Mouse (Mus musculus): ENCODE results near the gene Btf3l4. TPM values are rescaled to one million over a fixed set of nuclear protein-coding genes. Genes with fewer than 3 reads are reported as not detected.

The Btf3l4 gene
- 89.9 and 111 TPM in 2 replicates for polyA plus RNA-seq (2021; fragmentation: Nextera tagmentation)
- long read RNA-seq, experiment 1, transcript Btf3l4-204 (6 exons, 3,141 nt) = major isoform, 596 of 654 reads
- long read RNA-seq, experiment 1, partial matches to known transcripts = 25 of 654 reads
- long read RNA-seq, experiment 1, other reads (novel, unspliced or antisense) = 28 of 654 reads
- long read RNA-seq, experiment 2, transcript Btf3l4-204 (6 exons, 3,141 nt) = major isoform, 152 of 183 reads
- long read RNA-seq, experiment 2, partial matches to known transcripts = 20 of 183 reads
- long read RNA-seq, experiment 2, other reads (novel, unspliced or antisense) = 9 of 183 reads

GRCm38 (mm10) chr4:108832916-108833827, at the start of gene Btf3l4:
Gene Btf3l4 (minus strand): TSS chr4:108833614.

GRCm38 (mm10) chr4:108878963-108879822, 45.8 kb upstream of the Btf3l4 start, which contains the start of gene Rab3b:
Gene Rab3b (plus strand): TSS chr4:108879063.

GRCm38 (mm10) chr4:108848505-108848848, 15.1 kb upstream of the Btf3l4 start, which contains the start of gene A730015C16Rik:
Gene A730015C16Rik (minus strand): TSS chr4:108848619.

GRCm38 (mm10) chr4:108847715-108848504, 14.5 kb upstream of the Btf3l4 start, which contains the start of gene Kti12:
Gene Kti12 (plus strand): TSS chr4:108847785.

GRCm38 (mm10) chr4:108834115-108834970, 929 bp upstream of the Btf3l4 start, which contains the start of gene Txndc12:
Gene Txndc12 (plus strand): TSS chr4:108834601.

GRCm38 (mm10) chr4:108780057-108780863, 53.2 kb downstream of the Btf3l4 start, which contains the start of gene Zfyve9:
Gene Zfyve9 (minus strand): TSS chr4:108780798.

Other genes starting within 250 kb of the Btf3l4 start
- gene Cc2d1b, start 213.7 kb downstream of the Btf3l4 start, polyA plus RNA-seq (2021; fragmentation: Nextera tagmentation) = 7.3 and 7.8 TPM in 2 replicates
- 0.87 and 2.4 TPM in 2 replicates for gene 3110021N24Rik, start 114.0 kb downstream of the Btf3l4 start, polyA plus RNA-seq (2021; fragmentation: Nextera tagmentation)
- gene Zfyve9, start 52.8 kb downstream of the Btf3l4 start, polyA plus RNA-seq (2021; fragmentation: Nextera tagmentation) = 9.5 and 11.1 TPM in 2 replicates
- 34.2 and 40.3 TPM in 2 replicates for gene Txndc12, start 987 bp upstream of the Btf3l4 start, polyA plus RNA-seq (2021; fragmentation: Nextera tagmentation)
- gene Kti12, start 14.2 kb upstream of the Btf3l4 start, polyA plus RNA-seq (2021; fragmentation: Nextera tagmentation) = 21.6 and 21.8 TPM in 2 replicates
- 0.25 TPM in 1 of 2 replicates, not detected in the other for gene A730015C16Rik, start 15.0 kb upstream of the Btf3l4 start, polyA plus RNA-seq (2021; fragmentation: Nextera tagmentation)
- 78.8 and 95.4 TPM in 2 replicates for gene Rab3b, start 45.4 kb upstream of the Btf3l4 start, polyA plus RNA-seq (2021; fragmentation: Nextera tagmentation)
- gene Nrd1, start 167.0 kb upstream of the Btf3l4 start, polyA plus RNA-seq (2021; fragmentation: Nextera tagmentation) = 21.0 and 25.3 TPM in 2 replicates

Measured in left cerebral cortex, adult 6 months (tissue).